Mouse (Mus musculus): Measurements from ENCODE around the gene Gimd1. TPM values are rescaled to one million over a fixed set of nuclear protein-coding genes. Genes with fewer than 3 reads are reported as not detected.

The Gimd1 gene
- total RNA-seq, 4 experiments from 2014 or later, result not detected

Other genes with a start within 250 kb of the Gimd1 start
- gene Tbck, start 54.3 kb downstream of the Gimd1 start, total RNA-seq (2022), result 10 to 100 TPM; 21.0 to 27.6 (median 26.0) TPM
- gene Aimp1, start 54.5 kb downstream of the Gimd1 start, total RNA-seq (2022), result 10 to 100 TPM; 48.3 to 57.7 (median 56.0) TPM

All from adrenal gland, adult 8-10 months (tissue).